Mouse (Mus musculus): ENCODE measurements around the gene Arxes1. TPM values are rescaled to one million over a fixed set of nuclear protein-coding genes. Genes with fewer than 3 reads are reported as not detected.
A peak's percentile ranks its signal among the peaks of the same experiment; 100 is the strongest.

The Arxes1 gene
- total RNA-seq, 2 experiments from 2014 or later = 32.6 to 34.4 TPM

DNA sequence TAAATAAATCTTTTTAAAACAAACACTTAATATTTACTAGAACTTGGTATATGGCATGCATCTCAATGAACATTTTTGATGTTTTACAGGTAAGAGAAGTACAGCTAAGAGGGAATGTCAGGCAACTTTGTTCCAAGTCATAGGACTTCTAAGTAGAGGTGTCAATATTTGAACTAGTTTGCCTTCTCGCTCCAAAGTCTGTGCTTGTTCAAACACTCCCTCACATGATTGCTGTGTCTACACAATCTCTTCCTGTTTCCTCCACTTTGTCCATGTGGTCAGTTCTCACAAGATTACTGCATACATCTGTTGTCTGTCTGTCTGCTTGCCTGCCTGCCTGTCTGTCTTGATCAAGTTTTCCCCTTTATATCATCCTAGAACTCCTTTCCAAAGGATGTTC, 27.5 kb downstream of the Arxes1 start:
- no peak for DNase-seq (ENCODE audit: low spot score in 2 of 2)
- H3K27ac ChIP-seq = no peak overlapping the region
- TF ChIP-seq CTCF (conservative IDR thresholded peaks at IDR 0.05) = no peak
- H3K4me3 ChIP-seq = no peak overlapping the region

DNA sequence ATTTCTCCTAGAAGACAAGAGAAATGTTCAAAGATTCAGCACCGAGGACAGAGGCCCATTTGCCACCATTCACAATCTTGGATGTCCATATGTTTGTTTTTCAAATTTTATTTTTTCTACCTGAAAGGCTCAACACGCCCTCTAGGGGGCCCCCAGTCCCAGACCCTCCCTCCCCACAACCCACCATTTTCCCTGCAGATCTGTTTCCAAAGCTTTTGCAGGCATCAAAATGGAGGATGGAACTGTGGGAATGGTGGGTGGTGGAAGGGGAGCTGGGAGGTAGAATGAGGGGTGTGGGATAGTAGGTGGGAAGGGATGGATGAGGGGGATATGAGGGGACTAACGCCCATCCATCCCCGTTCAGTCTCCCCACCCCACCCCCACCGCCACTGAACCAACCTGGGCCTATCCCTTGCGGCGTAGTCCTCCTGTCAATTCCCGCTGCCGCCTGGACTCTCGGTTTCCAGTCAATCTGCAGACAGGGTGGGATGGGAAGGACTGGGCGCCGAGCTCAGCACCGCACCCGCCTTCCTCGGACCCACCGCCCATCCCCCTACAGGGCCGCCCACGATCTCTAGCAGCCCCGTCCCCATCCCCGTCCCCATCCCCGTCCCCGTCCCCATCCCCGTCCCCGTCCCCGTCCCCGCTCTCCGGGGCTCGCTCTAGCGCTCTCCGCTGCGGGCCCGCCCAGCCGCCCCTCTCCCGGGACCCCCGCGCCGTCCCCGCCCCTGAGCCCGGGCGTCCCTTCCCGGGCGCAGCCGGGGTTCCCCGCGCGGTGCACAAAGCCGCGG, 34.2 kb downstream of the Arxes1 start:
- peak overlapping the region; percentile 51 for H3K4me3 ChIP-seq
- DNase-seq (ENCODE audit: low spot score in 2 of 2) = peak in 1 of 2 experiments; percentile 21
- H3K27ac ChIP-seq = peak overlapping the region; percentile 70; the same call in 1 of the 2 replicates

GRCm38 (mm10) chrX:136068020-136068419, 34.9 kb downstream of the Arxes1 start, which contains the start of gene Bex2:
Gene Bex2 (minus strand): TSS chrX:136068236.
- Histone ChIP-seq H3K4me3 (peak within 1 kb of the TSS; percentile 51), H3K27ac (peak within 1 kb of the TSS; percentile 70; the same call in 1 of the 2 replicates)
- DNase-seq (ENCODE audit: low spot score in 2 of 2) = peak; percentile 1 to 34

More for the DNA sequence above, 34.2 kb downstream of the Arxes1 start:
- TF ChIP-seq CTCF (conservative IDR thresholded peaks at IDR 0.05) = peak; percentile 69

Other genes with a start within 250 kb of the Arxes1 start
- 10 to 100 TPM; 69.0 to 72.4 TPM for gene Bhlhb9, start 235.8 kb upstream of the Arxes1 start, total RNA-seq (2021)
- gene Gprasp2, start 194.3 kb upstream of the Arxes1 start, total RNA-seq (2021) = 100 to 1,000 TPM; 163 to 214 TPM
- 10 to 100 TPM; 60.7 to 62.9 TPM for gene Arxes2, start 39.5 kb upstream of the Arxes1 start, total RNA-seq (2021)
- 100 to 1,000 TPM; 365 to 379 TPM for gene Bex2, start 34.9 kb downstream of the Arxes1 start, total RNA-seq (2021)
- under 1 TPM in 1 of 2 experiments, not detected in 1; 0.12 TPM for gene Nxf3, start 51.9 kb downstream of the Arxes1 start, total RNA-seq (2021)
- 10 to 100 TPM; 18.5 to 22.0 TPM for gene Bex4, start 105.6 kb downstream of the Arxes1 start, total RNA-seq (2021)
- gene Tceal8, start 139.0 kb downstream of the Arxes1 start, total RNA-seq (2021) = 10 to 100 TPM; 33.2 to 40.7 TPM
- 100 to 1,000 TPM; 105 to 150 TPM for gene Tceal5, start 170.5 kb downstream of the Arxes1 start, total RNA-seq (2021)
- gene Tceal7, start 181.4 kb downstream of the Arxes1 start, total RNA-seq (2021) = 1 to 10 TPM; 2.1 to 2.4 TPM
- 10 to 100 TPM; 75.0 to 76.6 TPM for gene Bex1, start 182.1 kb downstream of the Arxes1 start, total RNA-seq (2021)
- 10 to 100 TPM; 89.7 to 92.3 TPM for gene Tceal9, start 211.7 kb downstream of the Arxes1 start, total RNA-seq (2021)
- 100 to 1,000 TPM; 301 to 311 TPM for gene Bex3, start 236.9 kb downstream of the Arxes1 start, total RNA-seq (2021)